Mouse (Mus musculus): ENCODE measurements at regions not wholly inside any gene's neighbourhood (a gene's known extent, or its start where the extent isn't known, plus 50 kb on each side); places are given as distances from the start of the nearest gene placed in this dataset.

- TF ChIP-seq CTCF (IDR thresholded peaks at IDR 0.05; ENCODE audit: borderline replicate concordance, extremely low read depth, insufficient read depth, insufficient read length) (no peak), POLR2A (IDR thresholded peaks at IDR 0.05; ENCODE audit: borderline replicate concordance, extremely low read depth, insufficient read depth, insufficient read length, poor library complexity, severe bottlenecking) (no peak)
Measured at GRCm38 (mm10) chr3:101712666-101713065, 108.2 kb upstream of the Atp1a1 start.

Data from brain, embryonic 14.5 days (tissue).